Mouse (Mus musculus): Measurements from ENCODE around the gene Fbxo5.

Fbxo5 gene

DNA sequence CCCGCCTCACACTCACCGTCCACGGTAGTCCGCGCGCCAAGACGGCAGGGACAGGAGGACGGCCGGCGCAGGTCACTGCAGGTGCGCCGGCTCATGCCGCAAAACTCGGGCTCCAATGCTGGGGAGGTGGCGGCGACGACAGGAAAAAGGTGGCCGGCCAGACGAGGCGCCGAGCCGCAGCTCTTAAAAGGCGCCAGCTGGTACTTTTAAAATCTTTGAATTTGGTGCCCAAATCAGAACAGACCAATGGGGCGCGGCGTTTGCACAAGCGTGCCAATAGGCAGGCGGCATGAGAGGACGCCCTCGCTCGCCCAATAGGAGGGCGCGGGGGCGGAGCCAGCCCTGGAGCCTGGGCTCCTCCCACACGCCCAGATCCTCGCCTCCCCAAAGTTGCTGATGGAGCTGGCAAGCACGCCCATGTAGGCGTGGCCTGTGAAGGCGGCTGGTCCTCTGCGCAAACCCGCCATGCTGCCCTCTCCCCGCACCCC lies at the start of gene Fbxo5:
Gene Fbxo5, minus strand, starts transcription at position 358 of the 488 bp plus-strand sequence.
- DNase-seq (ENCODE audit: low read depth), result peak; percentile 95

GRCm38 (mm10) chr10:5853290-5853868 lies 48.0 kb upstream of the Fbxo5 start:
- DNase-seq (ENCODE audit: low read depth), result no peak

- DNase-seq (ENCODE audit: low read depth), result no peak
Observed at GRCm38 (mm10) chr10:5846939-5847338, 41.5 kb upstream of the Fbxo5 start.

- peak; percentile 55 for DNase-seq (ENCODE audit: low read depth)
Observed at GRCm38 (mm10) chr10:5841369-5841768, 36.0 kb upstream of the Fbxo5 start.

GRCm38 (mm10) chr10:5826336-5827025 lies 21.1 kb upstream of the Fbxo5 start:
- DNase-seq (ENCODE audit: low read depth), result no peak

DNA sequence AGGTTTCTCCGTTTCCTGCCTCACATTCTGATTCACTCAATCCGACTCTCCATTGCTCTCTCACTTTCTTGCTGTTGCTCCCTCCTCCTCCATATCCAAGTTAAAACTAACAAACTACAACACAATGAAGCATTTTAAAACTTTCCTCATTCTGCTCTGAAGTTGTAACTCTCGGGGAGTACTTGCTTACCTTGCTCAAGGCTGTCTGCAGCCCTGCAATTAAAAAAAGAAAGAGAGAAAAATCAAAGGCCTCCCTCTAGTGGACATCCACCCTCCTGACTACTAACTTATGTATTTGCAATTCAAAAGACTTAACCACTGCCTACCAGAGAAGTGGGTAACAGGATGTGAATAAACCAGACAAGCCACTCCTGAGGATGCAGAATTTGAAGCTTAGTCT lies 19.4 kb upstream of the Fbxo5 start:
- no peak for DNase-seq (ENCODE audit: low read depth)

GRCm38 (mm10) chr10:5823740-5824491 lies 18.5 kb upstream of the Fbxo5 start, which contains the start of gene Mtrf1l:
Gene Mtrf1l, minus strand, starts transcription at chr10:5823910.
- peak; percentile 99 for DNase-seq (ENCODE audit: low read depth)

- DNase-seq (ENCODE audit: low read depth), result no peak
Observed at GRCm38 (mm10) chr10:5823291-5823739, 17.9 kb upstream of the Fbxo5 start.

GRCm38 (mm10) chr10:5818772-5819171 lies 13.4 kb upstream of the Fbxo5 start:
- no peak for DNase-seq (ENCODE audit: low read depth)

DNA sequence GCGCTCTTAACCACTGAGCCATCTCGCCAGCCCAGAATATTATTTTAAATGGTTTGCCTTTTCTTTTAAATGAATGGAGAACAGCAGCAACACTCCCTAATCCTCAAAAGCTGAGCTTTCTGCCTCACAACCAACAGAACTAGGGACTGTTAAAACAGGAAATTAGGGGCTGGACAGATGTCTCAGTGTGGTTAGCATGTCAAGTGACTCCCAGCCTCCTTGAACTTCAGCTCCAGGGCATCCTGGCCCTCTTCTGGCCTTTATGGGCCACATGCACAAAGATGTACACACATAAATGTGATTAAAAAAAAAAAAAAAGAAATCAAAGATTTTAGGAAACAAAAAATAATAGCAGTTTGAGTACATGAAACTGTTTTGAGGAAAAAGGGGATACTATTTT lies 10.6 kb upstream of the Fbxo5 start:
- no peak for DNase-seq (ENCODE audit: low read depth)

DNA sequence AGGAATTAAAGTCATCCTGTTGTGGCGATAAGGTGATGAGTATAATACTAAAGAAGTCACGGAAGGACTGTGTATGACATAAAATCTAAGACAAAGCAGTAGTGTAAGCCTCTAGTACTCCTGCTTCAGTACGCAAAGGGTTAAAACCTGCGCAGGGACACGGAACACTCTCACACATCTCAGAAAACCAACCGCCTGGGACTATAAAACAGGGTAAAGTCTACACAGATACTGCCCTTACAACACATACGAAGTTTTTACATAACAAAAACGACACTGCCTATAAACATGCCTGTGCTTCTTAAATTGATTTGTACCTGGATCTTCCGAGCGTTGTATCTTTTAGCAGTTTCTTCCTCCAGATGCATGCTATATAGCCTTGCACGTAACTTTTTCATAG lies 8.3 kb upstream of the Fbxo5 start:
- no peak for DNase-seq (ENCODE audit: low read depth)

GRCm38 (mm10) chr10:5807683-5808082 lies 2.3 kb upstream of the Fbxo5 start:
- no peak for DNase-seq (ENCODE audit: low read depth)

DNA sequence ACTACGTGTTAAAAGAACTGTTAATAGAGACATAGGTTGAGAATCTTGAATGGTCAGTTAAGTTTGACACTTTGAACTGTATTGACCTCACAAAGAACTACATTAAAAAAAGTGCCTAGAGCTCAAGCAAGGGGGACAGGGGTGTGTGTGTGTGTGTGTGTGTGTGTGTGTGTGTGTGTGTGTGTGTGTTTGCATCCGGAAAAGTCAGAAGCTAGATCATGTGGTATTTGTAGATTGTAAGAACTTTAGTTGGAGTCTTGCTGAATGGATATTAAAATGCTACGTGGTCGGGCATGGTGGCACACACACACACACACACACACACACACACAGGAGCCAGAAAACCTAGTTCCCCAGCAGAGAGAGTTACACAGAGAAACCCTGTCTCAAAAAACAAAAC lies 1.6 kb upstream of the Fbxo5 start:
- DNase-seq (ENCODE audit: low read depth), result no peak

- no peak for DNase-seq (ENCODE audit: low read depth)
Observed at GRCm38 (mm10) chr10:5806416-5806815, 1.0 kb upstream of the Fbxo5 start.

DNA sequence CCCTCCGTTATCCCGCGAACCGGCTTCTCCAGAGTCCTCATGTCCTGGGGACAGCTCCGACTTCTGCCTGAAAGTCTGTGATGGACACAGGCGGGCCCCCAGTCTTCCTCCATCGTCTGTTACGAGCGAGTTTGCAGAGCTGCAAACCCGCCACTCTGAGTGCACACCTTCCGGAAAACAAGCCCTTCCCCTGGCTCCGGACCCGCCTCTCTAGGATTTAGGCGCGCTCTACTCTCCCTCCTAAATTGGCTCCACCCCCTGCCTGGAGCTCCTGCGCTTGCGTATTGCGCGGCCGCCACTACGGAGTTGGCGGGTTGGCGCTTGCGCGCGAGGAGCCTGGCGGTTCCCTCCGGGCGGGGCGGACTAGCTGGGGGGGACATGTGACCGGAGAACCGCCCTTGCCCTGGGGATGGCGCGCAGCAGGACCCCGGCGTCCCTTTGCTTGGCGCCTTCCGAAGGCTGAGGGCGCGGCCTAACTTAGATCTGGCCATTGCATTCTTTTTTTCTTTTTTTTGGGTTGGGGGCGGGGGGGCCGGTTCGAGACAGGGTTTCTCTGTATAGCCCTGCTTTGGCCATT lies 419 bp upstream of the Fbxo5 start:
- peak; percentile 90 for DNase-seq (ENCODE audit: low read depth)

GRCm38 (mm10) chr10:5804691-5805156 lies 676 bp downstream of the Fbxo5 start:
- DNase-seq (ENCODE audit: low read depth), result no peak

- no peak for DNase-seq (ENCODE audit: low read depth)
Observed at GRCm38 (mm10) chr10:5803739-5804138, 1.7 kb downstream of the Fbxo5 start.

GRCm38 (mm10) chr10:5802866-5803265 lies 2.5 kb downstream of the Fbxo5 start:
- DNase-seq (ENCODE audit: low read depth), result no peak

DNA sequence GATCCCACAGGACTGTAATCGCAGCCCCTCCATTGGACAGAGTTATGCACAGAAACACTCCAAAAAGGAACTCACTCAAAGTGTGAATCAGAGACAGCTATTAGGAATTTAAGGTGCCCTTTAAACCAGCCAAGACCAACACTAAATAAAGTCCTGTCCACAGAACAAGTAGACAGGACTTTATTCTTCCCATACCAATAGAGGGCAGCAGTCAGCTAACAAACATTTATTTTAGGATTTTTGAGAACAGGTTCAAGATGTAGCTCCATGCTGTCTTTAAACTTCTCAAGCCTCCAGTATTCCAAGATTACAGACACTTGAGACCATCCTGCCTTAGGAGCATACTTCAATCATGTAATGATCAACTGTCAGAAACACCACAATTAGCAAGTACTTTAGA lies 4.9 kb downstream of the Fbxo5 start:
- no peak for DNase-seq (ENCODE audit: low read depth)

DNA sequence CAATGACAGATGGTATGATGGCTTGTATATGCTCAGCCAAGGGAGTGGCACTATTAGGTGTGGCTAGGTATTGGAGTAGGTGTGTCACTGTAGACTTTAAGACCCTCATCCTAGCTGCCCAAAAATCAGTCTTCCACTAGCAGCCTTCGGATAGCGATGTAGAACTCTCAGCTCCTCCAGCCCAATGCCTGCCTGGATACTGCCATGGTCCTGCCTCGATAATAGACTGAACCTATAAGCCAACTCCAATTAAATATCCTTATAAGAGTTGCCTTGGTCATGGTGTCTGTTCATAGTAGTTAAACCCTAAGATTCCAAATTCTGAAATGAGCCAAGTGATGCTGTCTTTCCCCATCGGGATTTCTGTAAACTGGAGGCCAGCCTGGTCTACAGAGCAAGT lies 7.3 kb downstream of the Fbxo5 start:
- DNase-seq (ENCODE audit: low read depth), result no peak

DNA sequence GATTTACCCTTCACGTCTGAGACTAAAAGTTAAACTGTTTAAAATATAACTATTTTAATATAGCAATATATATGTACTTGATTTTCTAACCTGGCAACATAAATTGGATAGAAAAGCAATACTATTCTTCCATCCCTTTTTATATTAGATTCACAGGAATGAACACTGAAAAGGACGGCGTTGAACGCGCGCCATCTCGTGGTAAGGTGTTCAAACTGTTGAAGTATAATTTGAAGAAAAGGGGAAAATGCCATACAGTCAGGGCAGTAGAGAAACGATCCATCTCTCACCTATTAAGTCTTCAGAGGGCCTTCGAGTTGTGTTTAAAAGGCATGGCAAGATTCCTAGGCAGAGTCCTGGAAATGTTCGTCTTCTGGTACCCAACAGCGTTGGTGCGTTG lies 14.7 kb downstream of the Fbxo5 start:
- no peak for DNase-seq (ENCODE audit: low read depth)

- DNase-seq (ENCODE audit: low read depth), result no peak
Observed at GRCm38 (mm10) chr10:5786923-5787322, 18.5 kb downstream of the Fbxo5 start.

Data from c-Kit-positive CD71-positive TER-119-negative erythroid progenitor cells, embryonic 14.5 days (primary cell).